Mouse (Mus musculus) layer of hippocampus, postnatal 36 days (tissue): ENCODE results near the gene Hecw2. TPM values are rescaled to one million over a fixed set of nuclear protein-coding genes. Genes with fewer than 3 reads are reported as not detected.

Experiments
- DNase-seq, 2 experiments: peaks; one replicate each; pipeline ENCODE4 v3.0.0; 2022
- microRNA-seq, 2 experiments: library from miRNA; unstranded; fragments of <30 nt; microRNA quantifications; one replicate each; pipeline ENCODE4 v1.2.0; 2021
- total RNA-seq, 2 experiments: library from RNA; stranded (reverse); gene quantifications; 2 replicates each; pipeline ENCODE4 v1.2.3; 2021

Gene Hecw2
- total RNA-seq, 2 experiments from 2014 or later, result 19.2 to 20.5 TPM

DNA sequence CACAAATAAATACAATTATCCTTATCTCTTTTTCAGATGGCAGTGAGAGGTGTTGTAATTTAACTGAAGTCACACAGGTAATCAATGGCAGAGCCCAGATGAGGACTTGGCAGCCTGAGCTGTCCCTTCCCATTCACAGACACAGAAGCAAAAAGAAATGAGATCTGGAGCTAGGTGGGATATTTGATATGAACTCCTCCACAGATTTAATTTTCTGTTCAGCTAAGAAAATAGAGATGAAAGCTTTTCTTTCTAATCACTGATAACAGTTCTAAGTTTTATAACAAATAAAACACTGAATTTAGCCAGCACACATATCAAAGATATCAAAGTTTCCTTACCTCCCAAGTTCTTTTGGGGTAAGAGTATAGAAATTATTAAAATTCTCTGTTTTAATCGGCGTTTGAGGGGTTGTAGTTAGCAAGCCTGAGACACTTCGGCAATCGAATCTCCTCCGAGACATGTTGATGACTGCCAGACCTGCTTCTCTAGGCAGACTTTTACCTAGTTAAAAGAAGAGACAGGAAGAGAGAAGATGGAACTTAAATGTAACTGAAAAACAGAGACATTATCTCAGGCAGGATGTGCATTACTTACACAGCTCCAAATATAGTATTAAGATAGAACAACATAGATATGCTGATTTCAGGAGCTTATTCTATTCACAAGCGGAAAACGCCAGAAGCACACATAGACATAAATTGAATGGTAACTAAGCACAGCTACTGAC, 418.6 kb downstream of the Hecw2 start:
- DNase-seq, result no peak

DNA sequence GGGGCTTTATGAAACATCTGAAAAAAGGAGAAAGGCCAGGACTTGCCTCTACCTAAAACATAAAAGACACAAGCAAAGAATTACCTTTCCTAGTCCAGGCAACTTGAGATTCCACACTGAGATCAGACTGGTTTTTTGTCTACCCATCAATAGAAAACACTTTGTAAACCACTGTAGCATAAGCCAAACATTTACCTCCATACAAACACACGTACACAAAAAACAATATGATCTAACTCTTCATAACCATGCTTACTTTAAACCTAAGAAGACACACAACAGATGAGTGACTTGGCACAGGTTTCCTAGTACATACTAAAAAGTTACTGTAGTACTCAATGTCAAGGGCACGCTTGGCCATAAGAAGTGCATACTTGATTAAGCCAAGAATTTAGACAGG, 419.4 kb downstream of the Hecw2 start:
- no peak for DNase-seq

DNA sequence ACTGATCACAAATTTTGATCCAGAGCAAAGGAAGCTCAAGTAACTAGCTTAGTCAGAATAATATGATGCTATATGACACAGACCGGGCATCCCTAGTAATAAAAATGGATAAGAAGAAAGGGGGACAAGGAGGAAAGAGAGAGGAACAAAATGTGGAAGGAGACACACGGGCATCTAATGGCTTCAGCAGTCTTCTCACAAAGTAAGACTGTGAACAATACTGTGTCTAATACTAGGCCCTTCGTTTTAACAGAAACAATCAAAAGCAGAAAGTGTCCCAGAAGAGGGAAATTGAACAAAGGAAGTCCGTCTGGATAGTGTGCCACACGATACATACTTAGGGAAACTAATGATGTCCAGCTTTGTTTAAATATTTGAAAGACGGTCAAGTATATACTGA, 419.9 kb downstream of the Hecw2 start:
- DNase-seq, result no peak

DNA sequence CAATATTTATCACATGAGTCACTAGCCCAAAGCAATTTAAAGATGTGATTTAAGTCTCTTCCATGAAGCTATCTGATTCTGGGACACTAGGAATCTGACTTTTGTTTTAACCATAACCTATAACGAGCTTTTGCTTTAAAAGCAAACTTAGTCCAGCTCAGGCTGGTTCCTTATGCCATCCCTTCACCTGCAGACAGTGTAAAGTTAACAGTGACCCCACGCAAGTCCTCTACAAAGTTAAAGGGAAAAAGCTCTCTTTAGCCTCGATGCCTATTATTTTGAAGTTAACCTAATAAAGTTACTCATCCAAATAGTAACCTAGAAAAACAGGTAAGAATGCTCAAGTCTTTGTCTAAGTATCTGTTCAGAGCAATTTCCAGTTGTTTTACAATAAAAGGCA, 420.4 kb downstream of the Hecw2 start:
- DNase-seq, result no peak

DNA sequence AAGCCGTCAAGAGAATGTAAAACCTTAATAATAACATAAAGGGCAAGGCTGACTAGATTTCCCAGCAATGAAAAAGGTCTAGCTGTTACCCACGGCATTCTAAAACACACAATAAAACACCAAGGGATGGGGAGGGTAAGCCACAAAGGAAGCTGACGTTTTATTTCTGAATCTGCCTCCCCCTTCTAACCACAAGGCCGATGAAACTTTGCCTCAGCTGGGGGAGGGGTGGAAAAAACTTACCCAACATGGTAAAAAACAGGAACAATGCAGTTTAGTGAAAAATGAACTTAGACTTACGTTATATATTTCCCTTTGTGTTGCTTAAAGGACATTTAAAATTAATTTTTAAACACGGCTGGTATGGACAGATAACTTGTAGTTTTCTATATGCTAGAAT, 421.0 kb downstream of the Hecw2 start:
- no peak for DNase-seq

DNA sequence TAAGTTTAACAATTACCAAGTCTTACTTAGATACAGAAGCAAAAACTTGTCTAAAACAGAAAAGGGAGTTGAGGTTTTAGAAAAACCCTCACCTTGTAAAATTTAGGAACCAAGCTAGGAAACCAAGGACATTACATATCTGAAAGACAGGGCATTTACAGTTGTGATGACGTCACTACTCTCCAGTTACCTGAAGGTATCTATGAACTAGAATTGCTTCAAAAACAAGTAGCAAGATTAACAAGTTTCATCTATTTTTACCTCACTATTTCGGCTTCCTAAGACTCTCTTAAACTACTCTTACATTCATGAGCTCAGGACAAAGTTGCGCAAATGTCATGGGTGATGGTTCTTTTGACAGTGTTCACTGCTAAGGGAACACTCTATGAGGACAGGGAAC, 422.0 kb downstream of the Hecw2 start:
- DNase-seq, result no peak

DNA sequence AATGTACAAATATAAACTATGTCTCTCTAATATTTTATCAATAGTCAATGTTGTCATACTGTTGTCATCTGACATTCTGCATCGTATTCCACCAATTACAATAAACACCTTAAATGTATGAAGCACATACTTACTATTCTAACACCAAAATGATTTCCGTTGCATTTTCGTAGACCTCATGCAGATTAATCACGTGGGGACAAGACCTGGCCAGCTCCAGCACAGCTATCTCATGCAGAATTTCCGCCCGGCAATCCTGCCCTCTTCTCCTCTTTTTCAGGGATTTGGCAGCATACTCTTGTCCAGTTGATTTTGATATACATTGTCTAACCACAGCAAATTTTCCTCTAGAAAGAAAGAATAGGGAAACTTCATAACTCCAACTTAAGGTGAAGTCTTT, 423.5 kb downstream of the Hecw2 start:
- DNase-seq, result no peak

DNA sequence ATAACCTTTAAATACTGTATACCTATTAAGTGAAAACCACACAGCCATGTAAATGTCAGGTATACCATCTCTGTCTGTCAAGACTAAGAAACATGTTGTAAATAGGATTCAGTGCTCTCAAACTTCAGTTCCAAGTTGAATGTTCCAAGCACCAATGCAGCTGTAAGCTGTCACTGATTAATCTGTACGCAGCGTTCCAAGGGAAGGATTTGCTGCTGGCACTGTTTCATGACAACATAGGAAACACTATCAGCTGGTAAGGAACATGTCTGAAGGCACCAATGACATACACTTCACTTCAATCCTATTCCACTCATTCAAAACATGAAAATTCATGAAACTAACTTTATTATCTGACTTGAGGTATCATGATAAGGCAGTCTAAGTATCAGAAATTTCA, 428.9 kb downstream of the Hecw2 start:
- no peak for DNase-seq

DNA sequence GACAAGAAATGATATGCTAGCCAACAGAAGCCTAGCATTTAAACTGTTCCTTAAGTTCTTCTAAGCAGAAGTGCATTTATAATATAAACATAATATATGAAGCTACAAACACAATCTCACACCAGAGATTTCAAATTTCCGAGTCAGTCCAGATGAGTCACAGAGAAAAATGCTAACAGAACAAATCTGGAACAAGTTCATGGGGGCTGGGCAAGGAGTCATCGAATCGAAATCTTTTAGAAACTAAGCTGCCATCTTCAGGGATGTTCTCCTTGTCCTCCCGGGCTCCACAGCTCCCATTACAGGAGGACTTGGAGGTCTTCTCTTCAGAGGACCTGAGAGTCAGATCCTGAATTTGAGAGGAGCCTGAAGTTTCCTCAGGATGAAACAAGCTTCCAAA, 437.7 kb downstream of the Hecw2 start:
- no peak for DNase-seq

Small RNA genes lying within 50 kb of the gene (microRNA-seq; reads per million reads assigned to microRNA genes)
- 0 reads per million in 2 experiments for gene Mir7681

Other genes starting within 250 kb of the Hecw2 start
- gene Ccdc150, start 55.5 kb upstream of the Hecw2 start, total RNA-seq, result under 1 TPM; 0.35 to 0.37 TPM
- 10 to 100 TPM; 26.3 to 27.9 TPM for gene Gtf3c3, start 243.8 kb upstream of the Hecw2 start, total RNA-seq